Mouse (Mus musculus) CH12.LX (cell line): ENCODE results near the gene Abraxas2. TPM values are rescaled to one million over a fixed set of nuclear protein-coding genes. Genes with fewer than 3 reads are reported as not detected.

Experiments
- DNase-seq: peaks from one replicate; pipeline ENCODE4 v3.0.0-alpha.2; 2013; ENCODE audit errors: extremely low read depth
- H3K27ac ChIP-seq: 2 replicates; pipeline ENCODE4 v1.5.1; 2012; ENCODE audit warnings: low read depth, mild to moderate bottlenecking, control low read depth, moderate library complexity; ENCODE audit not compliant: insufficient read depth
- H3K27me3 ChIP-seq: replicated peaks from 2 replicates; pipeline ENCODE3; 2012; ENCODE audit warnings: inconsistent platforms
- H3K36me3 ChIP-seq, 2 experiments: replicated peaks in 1 of 2; 2 replicates each; pipeline versions ENCODE3 to v1.6.1; 2012; ENCODE audit warnings: inconsistent platforms in 1 of 2, low read length in 1 of 2, mild to moderate bottlenecking in 1 of 2, mixed read lengths in 1 of 2, moderate library complexity in 1 of 2; ENCODE audit not compliant: control insufficient read depth in 1 of 2, insufficient read depth in 1 of 2
- H3K4me1 ChIP-seq, 2 experiments: 2 replicates each; pipeline ENCODE4 v1.6.1; 2012; ENCODE audit warnings: inconsistent platforms in 1 of 2, moderate library complexity in 1 of 2; ENCODE audit not compliant: insufficient read depth in 2 of 2, control insufficient read depth in 1 of 2
- H3K4me2 ChIP-seq: 2 replicates; pipeline ENCODE4 v1.6.1; 2012; ENCODE audit warnings: low read depth, mild to moderate bottlenecking, control low read depth; ENCODE audit not compliant: poor library complexity, insufficient read depth, severe bottlenecking
- H3K4me3 ChIP-seq, 3 experiments: fragments of 150-350 bp in 1 of 3; sonication (generic) in 1 of 3; replicated peaks in 1 of 3; 2 replicates each; pipeline versions ENCODE3 to v1.5.1; 2011 to 2012; ENCODE audit warnings: low read depth in 2 of 3, low read length in 2 of 3, mild to moderate bottlenecking in 2 of 3, moderate library complexity in 2 of 3, control low read depth in 1 of 3, improper control_type of control experiment in 1 of 3, inconsistent platforms in 1 of 3, mixed read lengths in 1 of 3; ENCODE audit not compliant: poor library complexity in 1 of 3
- H3K79me2 ChIP-seq: replicated peaks from 2 replicates; pipeline ENCODE4 v1.6.1; 2012; ENCODE audit warnings: mild to moderate bottlenecking, moderate library complexity; ENCODE audit not compliant: control insufficient read depth, poor library complexity, insufficient read depth, severe bottlenecking; ENCODE audit errors: extremely low read depth
- H3K9ac ChIP-seq: 2 replicates; pipeline ENCODE4 v1.6.1; 2012; ENCODE audit warnings: low read depth, mild to moderate bottlenecking, control low read depth, moderate library complexity; ENCODE audit not compliant: insufficient read depth
- H3K9me3 ChIP-seq: replicated peaks from 2 replicates; pipeline ENCODE3; 2012; ENCODE audit warnings: low read length, inconsistent platforms, mixed read lengths
- BHLHE40 ChIP-seq: IDR thresholded peaks from 2 replicates; pipeline ENCODE4 v1.6.1; 2011; ENCODE audit warnings: mild to moderate bottlenecking, low read depth, low read length, improper control_type of control experiment
- CHD1 ChIP-seq: IDR thresholded peaks from 2 replicates; pipeline ENCODE4 v1.6.1; 2012; ENCODE audit warnings: low read depth, low read length, improper control_type of control experiment, inconsistent platforms
- CHD2 ChIP-seq: IDR thresholded peaks from 2 replicates; pipeline ENCODE4 v1.6.1; 2011; ENCODE audit warnings: low read length, improper control_type of control experiment
- CTCF ChIP-seq, 2 experiments: IDR thresholded peaks in 1 of 2; conservative IDR thresholded peaks in 1 of 2; 2 replicates each; pipeline ENCODE4 v1.5.1; 2011 to 2012; ENCODE audit warnings: low read depth in 2 of 2, low read length in 2 of 2, improper control_type of control experiment in 1 of 2, inconsistent platforms in 1 of 2, mild to moderate bottlenecking in 1 of 2, moderate library complexity in 1 of 2
- E2F4 ChIP-seq: IDR thresholded peaks from 2 replicates; pipeline ENCODE4 v1.6.1; 2011; ENCODE audit warnings: low read depth, low read length, improper control_type of control experiment; ENCODE audit not compliant: insufficient replicate concordance
- EP300 ChIP-seq: IDR thresholded peaks from 2 replicates; pipeline ENCODE4 v1.6.1; 2011; ENCODE audit warnings: low read length, improper control_type of control experiment
- ETS1 ChIP-seq: conservative IDR thresholded peaks from 2 replicates; pipeline ENCODE4 v1.6.1; 2012; ENCODE audit warnings: low read depth, mild to moderate bottlenecking, inconsistent platforms, low read length, improper control_type of control experiment, moderate library complexity
- GABPA ChIP-seq: IDR thresholded peaks from 2 replicates; pipeline ENCODE4 v1.6.1; 2012; ENCODE audit warnings: low read depth, low read length, improper control_type of control experiment, inconsistent platforms; ENCODE audit not compliant: insufficient replicate concordance
- HCFC1 ChIP-seq: IDR thresholded peaks from 2 replicates; pipeline ENCODE4 v1.6.1; 2012; ENCODE audit warnings: low read depth, mild to moderate bottlenecking, inconsistent platforms, low read length, improper control_type of control experiment
- JUN ChIP-seq: IDR thresholded peaks from 2 replicates; pipeline ENCODE4 v1.6.1; 2011; ENCODE audit warnings: low read depth, mild to moderate bottlenecking, low read length, improper control_type of control experiment, moderate library complexity; ENCODE audit not compliant: insufficient read depth
- JUND ChIP-seq: conservative IDR thresholded peaks from 2 replicates; pipeline ENCODE4 v1.6.1; 2011; ENCODE audit warnings: low read depth, low read length, improper control_type of control experiment
- MAFK ChIP-seq: IDR thresholded peaks from 2 replicates; pipeline ENCODE4 v1.6.1; 2011; ENCODE audit warnings: low read length, improper control_type of control experiment; ENCODE audit not compliant: insufficient replicate concordance
- MAX ChIP-seq: IDR thresholded peaks from 2 replicates; pipeline ENCODE4 v1.6.1; 2011; ENCODE audit warnings: low read length, improper control_type of control experiment
- MAZ ChIP-seq: IDR thresholded peaks from 2 replicates; pipeline ENCODE4 v1.6.1; 2012; ENCODE audit warnings: low read depth, mild to moderate bottlenecking, inconsistent platforms, low read length, improper control_type of control experiment, moderate library complexity
- MEF2A ChIP-seq: IDR thresholded peaks from 2 replicates; pipeline ENCODE4 v1.6.1; 2014; ENCODE audit warnings: low read depth, mild to moderate bottlenecking, inconsistent platforms, low read length, improper control_type of control experiment, borderline replicate concordance
- MXI1 ChIP-seq: IDR thresholded peaks from 2 replicates; pipeline ENCODE4 v1.6.1; 2011; ENCODE audit warnings: mild to moderate bottlenecking, low read depth, low read length, improper control_type of control experiment
- MYC ChIP-seq: IDR thresholded peaks from 2 replicates; pipeline ENCODE4 v1.6.1; 2011; ENCODE audit warnings: low read depth, mild to moderate bottlenecking, improper control_type of control experiment, low read length
- NELFE ChIP-seq: IDR thresholded peaks from 2 replicates; pipeline ENCODE4 v1.6.1; 2011; ENCODE audit warnings: low read depth, low read length, improper control_type of control experiment
- NRF1 ChIP-seq: IDR thresholded peaks from 2 replicates; pipeline ENCODE4 v1.6.1; 2014; ENCODE audit warnings: low read depth, mild to moderate bottlenecking, inconsistent platforms, low read length, improper control_type of control experiment, moderate library complexity
- PAX5 ChIP-seq: IDR thresholded peaks from 2 replicates; pipeline ENCODE4 v1.6.1; 2012; ENCODE audit warnings: low read length, inconsistent platforms, mixed read lengths
- POLR2A ChIP-seq: IDR thresholded peaks from 2 replicates; pipeline ENCODE4 v1.6.1; 2011; ENCODE audit warnings: low read depth, mild to moderate bottlenecking, improper control_type of control experiment, low read length
- POLR2AphosphoS2 ChIP-seq: IDR thresholded peaks from 2 replicates; pipeline ENCODE4 v1.6.1; 2011; ENCODE audit warnings: low read depth, low read length, improper control_type of control experiment
- RAD21 ChIP-seq: IDR thresholded peaks from 2 replicates; pipeline ENCODE4 v1.6.1; 2011; ENCODE audit warnings: low read depth, mild to moderate bottlenecking, low read length, improper control_type of control experiment, moderate library complexity
- RCOR1 ChIP-seq: conservative IDR thresholded peaks from 2 replicates; pipeline ENCODE4 v1.6.1; 2012; ENCODE audit warnings: low read depth, mild to moderate bottlenecking, inconsistent platforms, low read length, improper control_type of control experiment
- SIN3A ChIP-seq: IDR thresholded peaks from 2 replicates; pipeline ENCODE4 v1.6.1; 2012; ENCODE audit warnings: low read length, improper control_type of control experiment, inconsistent platforms
- SMC3 ChIP-seq: IDR thresholded peaks from 2 replicates; pipeline ENCODE4 v1.6.1; 2011; ENCODE audit warnings: low read depth, low read length, improper control_type of control experiment
- TBP ChIP-seq: conservative IDR thresholded peaks from 2 replicates; pipeline ENCODE4 v1.6.1; 2011; ENCODE audit warnings: low read depth, low read length, improper control_type of control experiment
- TCF12 ChIP-seq: IDR thresholded peaks from 2 replicates; pipeline ENCODE4 v1.6.1; 2014; ENCODE audit warnings: low read depth, mild to moderate bottlenecking, inconsistent platforms, low read length, improper control_type of control experiment
- USF1 ChIP-seq: IDR thresholded peaks from 2 replicates; pipeline ENCODE4 v1.6.1; 2014; ENCODE audit warnings: low read depth, mild to moderate bottlenecking, inconsistent platforms, low read length, improper control_type of control experiment
- USF2 ChIP-seq: conservative IDR thresholded peaks from 2 replicates; pipeline ENCODE4 v1.6.1; 2011; ENCODE audit warnings: low read depth, low read length, improper control_type of control experiment
- ZC3H11A ChIP-seq: IDR thresholded peaks from 2 replicates; pipeline ENCODE4 v1.6.1; 2012; ENCODE audit warnings: low read depth, mild to moderate bottlenecking, inconsistent platforms, low read length, improper control_type of control experiment
- ZKSCAN1 ChIP-seq: IDR thresholded peaks from 2 replicates; pipeline ENCODE4 v1.6.1; 2012; ENCODE audit warnings: low read depth, inconsistent platforms, low read length, improper control_type of control experiment, borderline replicate concordance
- ZMIZ1 ChIP-seq: IDR thresholded peaks from 2 replicates; pipeline ENCODE4 v1.6.1; 2012; ENCODE audit warnings: low read depth, mild to moderate bottlenecking, inconsistent platforms, low read length, improper control_type of control experiment
- ZNF384 ChIP-seq: IDR thresholded peaks from 2 replicates; pipeline ENCODE4 v1.6.1; 2012; ENCODE audit warnings: low read depth, low read length, improper control_type of control experiment, inconsistent platforms
- dilution Hi-C: fragments of 300-500 bp; cut with MboI; formaldehyde crosslinking; loops from 2 replicates; pipeline ENCODE4 v1.14.3; 2020; ENCODE audit warnings: low sequenced_read_pairs; ENCODE audit not compliant: extremely low pct_unique_long_range_greater_than_20kb, extremely low pct_ligation_motif_present
- in situ Hi-C: fragments of 300-500 bp; cut with MboI; formaldehyde crosslinking; loops from 3 replicates; pipeline ENCODE4 v1.14.3; 2019; ENCODE audit warnings: low sequenced_read_pairs, low pct_ligation_motif_present, low pct_unique_long_range_greater_than_20kb, mixed read lengths
- polyA plus RNA-seq: library from polyadenylated mRNA; unstranded; fragments of >175 nt; gene quantifications from 2 replicates; pipeline ENCODE4 v1.2.1, GENCODE M21; 2012; ENCODE audit warnings: low read depth; ENCODE audit not compliant: insufficient read length
- total RNA-seq, 2 experiments: library from RNA; depleted of rRNA; stranded (reverse); fragments of 300-350 nt in 1 of 2; fragments of >200 nt in 1 of 2; gene quantifications; 2 replicates each; pipeline ENCODE4 v1.2.3; 2012 to 2014

The Abraxas2 gene
- total and polyA plus RNA-seq, 3 experiments: 20.1 to 28.4 (median 21.3) TPM

DNA sequence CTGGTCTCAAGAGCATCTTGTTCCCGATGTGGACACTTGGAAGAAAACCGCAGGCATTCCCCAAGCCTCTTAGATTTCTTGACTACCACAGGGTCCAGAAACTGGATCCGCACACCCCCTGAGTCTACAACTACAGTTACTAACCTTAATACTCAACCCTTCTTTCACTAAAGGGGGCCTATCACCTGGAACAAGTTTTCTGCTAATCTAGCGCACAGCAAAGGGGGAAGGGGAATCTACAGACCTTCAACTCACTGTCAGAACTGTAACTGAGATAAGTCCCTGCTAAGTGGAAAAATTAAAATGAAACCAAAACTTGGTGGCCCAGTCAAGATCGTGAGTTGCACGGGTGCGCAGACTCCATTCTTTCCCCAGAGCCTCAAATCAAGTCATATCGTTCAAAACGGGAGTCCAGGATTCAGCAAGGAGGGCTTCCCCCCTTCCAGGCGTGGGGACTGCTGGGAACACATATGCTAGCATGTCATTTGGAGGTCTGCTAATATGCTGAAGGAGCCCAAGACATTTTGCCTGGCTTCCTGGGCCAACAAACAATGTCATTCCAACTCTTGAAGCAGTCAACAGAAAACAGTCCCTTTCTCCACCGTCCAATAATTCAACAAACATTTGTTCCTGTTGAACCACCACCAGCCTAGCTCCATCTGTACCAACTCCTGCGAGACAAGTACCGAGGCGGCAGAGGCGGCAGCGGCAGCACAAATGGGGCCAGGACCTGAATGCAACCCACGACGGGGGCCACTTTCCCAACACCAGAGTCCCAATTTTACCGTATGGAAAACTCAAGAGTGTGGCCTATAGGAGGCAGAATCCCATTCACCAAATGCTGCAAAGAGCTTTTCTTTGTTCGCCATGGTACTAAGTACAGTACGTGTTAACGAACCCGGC lies 47.1 kb upstream of the Abraxas2 start (continued):
- no peak for TF ChIP-seq JUN

DNA sequence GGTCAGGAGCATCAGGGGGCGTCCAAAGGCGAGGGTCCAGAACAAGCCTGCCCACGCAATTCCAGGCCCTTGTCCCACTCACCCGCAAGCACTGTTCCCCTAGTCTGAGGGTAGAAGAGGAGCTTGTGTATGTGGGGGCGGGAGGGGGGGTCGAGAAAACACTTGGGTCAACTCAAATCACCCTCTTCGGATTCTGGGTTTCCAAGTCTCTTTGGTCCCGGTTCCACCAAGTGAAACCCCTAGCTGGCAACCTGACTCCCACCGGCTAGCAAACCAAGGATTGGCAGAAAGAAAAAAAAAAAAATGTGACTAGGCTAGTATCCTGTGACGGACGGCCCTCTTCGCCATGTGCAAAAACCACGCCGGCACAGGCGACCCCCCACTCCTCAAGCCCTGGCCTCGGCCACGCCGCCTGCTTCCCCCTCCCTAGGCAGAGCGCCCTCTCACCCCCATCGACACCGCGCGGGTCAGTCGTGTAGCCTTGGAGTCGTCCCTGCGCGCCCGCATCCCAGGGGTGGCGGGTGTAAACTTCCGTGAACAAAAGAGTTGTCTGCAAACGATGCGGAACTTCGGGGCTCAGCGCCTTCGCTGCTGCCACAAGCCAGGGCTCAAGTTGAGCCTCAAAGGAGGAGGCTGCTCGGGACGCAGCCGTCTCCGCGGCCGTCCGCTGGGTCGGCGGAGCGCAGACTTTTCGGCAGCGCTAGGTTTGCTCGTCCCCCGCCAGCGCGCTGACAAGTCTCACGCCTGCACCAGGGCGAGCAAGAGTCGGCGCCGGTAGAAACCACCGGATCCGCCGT lies 46.2 kb upstream of the Abraxas2 start:
- Histone ChIP-seq H3K4me1 (peaks cover 11 to 66% of the 10 kb centered on the region in 2 experiments), H3K79me2 (peaks cover 47% of the 10 kb centered on the region), H3K4me2 (peak overlapping the region; percentile 96), H3K36me3 (peaks cover 0 to 2% of the 10 kb centered on the region in 2 experiments), H3K9ac (peak overlapping the region; percentile 82), H3K9me3 (no peaks in the 10 kb centered on the region), H3K27me3 (no peaks in the 10 kb centered on the region), H3K4me3 (peak overlapping the region; percentile 65 to 82 (median 81)), H3K27ac (peak overlapping the region; percentile 71)
- dilution Hi-C loops: no loop called here
- DNase-seq: no peak
- in situ Hi-C loops: no loop called here
- TF ChIP-seq ZC3H11A (no peak), E2F4 (no peak), TCF12 (peak; percentile 43; the same call in 1 of the 2 replicates), RAD21 (no peak), NRF1 (no peak; the same call in 1 of the 2 replicates), ETS1 (no peak), ZMIZ1 (no peak), CTCF (conservative IDR thresholded peaks at IDR 0.05 in 1 of 2, IDR thresholded peaks at IDR 0.05 in 1 of 2; ENCODE audit: low read depth in 2 of 2, low read length in 2 of 2) (no peak; a peak in 1 of 4 replicates), PAX5 (no peak), EP300 (no peak), POLR2AphosphoS2 (no peak), RCOR1 (0 out of 2 replicates have a peak, but pooled peaks have one; percentile 48), ZKSCAN1 (no peak), MAX (peak; percentile 80), MXI1 (peak; percentile 70), JUND (no peak), BHLHE40 (peak; percentile 44; the same call in 1 of the 2 replicates), TBP (no peak), HCFC1 (no peak), GABPA (no peak), MYC (0 out of 2 replicates have a peak, but pooled peaks have one; percentile 17), USF1 (no peak), SIN3A (peak; percentile 51; the same call in 1 of the 2 replicates), POLR2A (no peak), ZNF384 (peak; percentile 59), MAZ (no peak), CHD1 (no peak), MAFK (no peak), SMC3 (no peak), USF2 (no peak), CHD2 (no peak), NELFE (no peak), MEF2A (0 out of 2 replicates have a peak, but pooled peaks have one; percentile 19), JUN (no peak)
